Mouse (Mus musculus) testis, adult 2 months (tissue): ENCODE results near the gene Dcakd.

ENCODE experiments used
- CTCF ChIP-seq: fragments of 200-500 bp; IDR thresholded peaks from 2 replicates; pipeline ENCODE4 v1.5.1; 2012; ENCODE audit warnings: low read depth, mild to moderate bottlenecking, inconsistent platforms, low read length, moderate library complexity; ENCODE audit not compliant: control insufficient read depth, insufficient read depth, insufficient replicate concordance
- POLR2A ChIP-seq: fragments of 200-500 bp; IDR thresholded peaks from 2 replicates; pipeline ENCODE4 v1.6.1; 2012; ENCODE audit warnings: low read depth, mild to moderate bottlenecking, inconsistent platforms, low read length, moderate library complexity; ENCODE audit not compliant: control insufficient read depth

GRCm38 (mm10) chr11:103023974-103024373 is 4.2 kb downstream of the Dcakd start:
- TF ChIP-seq POLR2A, result no peak
- TF ChIP-seq CTCF, result no peak
